Mouse (Mus musculus): ENCODE measurements around the gene Tceal7.

DNA sequence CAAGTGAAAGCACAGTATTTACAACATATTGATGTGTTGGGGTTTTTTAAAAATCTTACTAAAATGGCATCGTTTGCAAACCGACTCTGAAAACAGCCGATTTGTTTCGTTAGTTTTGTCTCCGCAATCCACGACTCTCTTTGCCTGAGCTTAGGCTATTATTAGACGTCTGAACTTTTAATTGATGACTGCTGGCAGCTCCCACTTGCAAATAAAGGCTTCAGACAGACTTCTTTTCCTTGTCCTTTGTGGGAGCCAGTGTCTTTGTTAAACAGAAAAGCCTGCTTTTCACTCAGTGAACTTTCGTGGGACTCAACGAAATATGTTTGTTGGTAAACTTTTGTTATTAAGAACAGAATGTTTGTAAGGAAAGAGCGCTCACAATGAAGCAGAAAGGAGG, 41.8 kb upstream of the Tceal7 start:
- TF ChIP-seq CTCF (IDR thresholded peaks at IDR 0.05; ENCODE audit: insufficient read depth, low read depth, low read length) = no peak
- TF ChIP-seq POLR2A (IDR thresholded peaks at IDR 0.05; ENCODE audit: insufficient read depth, low read depth, low read length) = no peak

Data from olfactory bulb, adult 2 months (tissue).